Mouse (Mus musculus) intestine, embryonic 14.5 days (tissue): Measurements from ENCODE around the gene Nt5dc3. TPM values are rescaled to one million over a fixed set of nuclear protein-coding genes. Genes with fewer than 3 reads are reported as not detected.

Experiments used
- ATAC-seq: fragments of 200-750 bp; cut with Nextera tagmentation; replicated peaks from 2 replicates; pipeline ENCODE4 v1.8.0; 2017; ENCODE audit warnings: low read depth, moderate number of reproducible peaks, moderate TSS enrichment, moderate library complexity; ENCODE audit not compliant: low FRiP score, low TSS enrichment
- DNase-seq: peaks from one replicate; pipeline ENCODE4 v3.0.0-alpha.2; 2018; ENCODE audit warnings: low spot score
- H3K27ac ChIP-seq: fragments of 300-500 bp; sonication (generic); 2 replicates; pipeline ENCODE4 v1.5.1; 2014; ENCODE audit warnings: low read depth, mild to moderate bottlenecking, control low read depth
- H3K27me3 ChIP-seq: fragments of 300-500 bp; sonication (generic); replicated peaks from 2 replicates; pipeline ENCODE4 v1.6.1; 2014; ENCODE audit warnings: low read length, control low read depth; ENCODE audit not compliant: control insufficient read depth, insufficient read depth
- H3K36me3 ChIP-seq: fragments of 300-500 bp; sonication (generic); 2 replicates; pipeline ENCODE4 v1.6.1; 2014; ENCODE audit warnings: low read length, control low read depth; ENCODE audit not compliant: control insufficient read depth, insufficient read depth
- H3K4me1 ChIP-seq: fragments of 300-500 bp; sonication (generic); replicated peaks from 2 replicates; pipeline ENCODE4 v1.6.1; 2014; ENCODE audit warnings: low read length, control low read depth, mixed read lengths; ENCODE audit not compliant: control insufficient read depth, insufficient read depth
- H3K4me2 ChIP-seq: fragments of 300-500 bp; sonication (generic); 2 replicates; pipeline ENCODE4 v1.6.1; 2014; ENCODE audit warnings: low read length
- H3K4me3 ChIP-seq: fragments of 300-500 bp; sonication (generic); 2 replicates; pipeline ENCODE4 v1.5.1; 2014; ENCODE audit warnings: low read depth, low read length, control low read depth, mixed read lengths
- H3K9ac ChIP-seq: fragments of 300-500 bp; sonication (generic); 2 replicates; pipeline ENCODE4 v1.6.1; 2014; ENCODE audit warnings: mild to moderate bottlenecking, low read length
- H3K9me3 ChIP-seq: fragments of 300-500 bp; sonication (generic); 2 replicates; pipeline ENCODE4 v1.6.1; 2016; ENCODE audit warnings: low read length, control low read depth; ENCODE audit not compliant: control insufficient read depth
- WGBS: fragments of 180-500 bp; shearing (Covaris S2); extraction: QIAGEN DNeasy Blood & Tissue Kit; methylation state at CpG from one replicate; pipeline ENCODE4 v1.1.7; 2014; 5-methylcytosine and 5-hydroxymethylcytosine counted together
- polyA plus RNA-seq: library from polyadenylated mRNA; unstranded; fragments of >200 nt; fragmentation: Nextera tagmentation; extraction: Ambion mirVana; gene quantifications from 2 replicates; pipeline ENCODE4 v1.2.1, GENCODE M21; 2014

Nt5dc3 gene
- polyA plus RNA-seq, 1 experiment from 2014 or later, result 1.9 TPM

DNA sequence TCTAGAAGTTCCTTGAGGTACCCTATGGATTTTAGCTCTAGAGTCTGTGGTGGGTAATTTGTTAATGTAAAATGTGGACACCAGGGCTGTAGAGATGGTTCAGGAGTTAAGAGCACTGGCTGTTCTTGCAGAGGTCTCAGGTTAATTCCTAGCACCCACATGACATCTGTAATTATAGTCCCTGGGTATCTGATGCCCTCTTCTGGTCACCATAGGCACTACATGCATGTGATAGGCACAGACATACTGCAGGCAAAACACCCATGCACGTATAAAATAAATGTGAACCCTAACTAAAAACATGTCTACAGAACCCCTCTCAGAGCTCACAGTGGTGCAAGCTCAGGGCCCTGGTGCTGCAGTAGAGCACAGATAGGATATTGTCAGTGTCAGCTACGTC is 50.7 kb downstream of the Nt5dc3 start:
- Histone ChIP-seq H3K36me3 (0 out of 2 replicates have a peak, but pooled peaks cover 10% of the 10 kb centered on the region), H3K9me3 (no peaks in the 10 kb centered on the region), H3K4me1 (no peaks in the 10 kb centered on the region), H3K27me3 (no peaks in the 10 kb centered on the region), H3K9ac (no peak overlapping the region), H3K27ac (no peak overlapping the region), H3K4me3 (no peak overlapping the region), H3K4me2 (no peak overlapping the region)
- WGBS, result 81% methylated on average over 2 of the region's 2 CpGs
- DNase-seq (no peak), ATAC-seq (no peak)

DNA sequence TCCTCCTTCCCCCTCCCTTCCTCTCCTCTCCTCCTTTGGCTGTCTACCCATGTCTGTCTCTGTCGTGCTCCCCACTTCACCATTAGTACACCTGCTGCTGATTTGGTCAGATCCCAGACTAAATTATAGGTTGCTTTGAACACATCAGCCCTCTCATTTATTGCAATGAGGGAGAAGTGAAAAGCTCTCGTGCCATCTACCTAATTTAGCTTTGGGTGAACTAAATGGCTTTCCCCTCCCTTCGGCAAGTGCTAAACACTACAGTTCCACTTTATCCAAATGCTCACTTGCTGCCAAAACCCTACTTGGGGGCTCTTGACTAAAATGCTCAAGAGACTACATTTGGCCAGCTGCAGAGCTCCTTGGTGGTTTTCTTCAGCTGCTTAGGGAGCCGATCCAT is 58.0 kb downstream of the Nt5dc3 start:
- no peaks in the 10 kb centered on the region for H3K4me1 ChIP-seq
- H3K9ac ChIP-seq, result no peak overlapping the region
- DNase-seq (no peak), ATAC-seq (no peak)
- 79% methylated on average over 4 of the region's 4 CpGs for WGBS
- no peak overlapping the region for H3K4me2 ChIP-seq
- H3K36me3 ChIP-seq, result 0 out of 2 replicates have a peak, but pooled peaks cover 10% of the 10 kb centered on the region
- no peak overlapping the region for H3K4me3 ChIP-seq
- no peak overlapping the region for H3K27ac ChIP-seq
- H3K9me3 ChIP-seq, result no peaks in the 10 kb centered on the region
- H3K27me3 ChIP-seq, result no peaks in the 10 kb centered on the region

DNA sequence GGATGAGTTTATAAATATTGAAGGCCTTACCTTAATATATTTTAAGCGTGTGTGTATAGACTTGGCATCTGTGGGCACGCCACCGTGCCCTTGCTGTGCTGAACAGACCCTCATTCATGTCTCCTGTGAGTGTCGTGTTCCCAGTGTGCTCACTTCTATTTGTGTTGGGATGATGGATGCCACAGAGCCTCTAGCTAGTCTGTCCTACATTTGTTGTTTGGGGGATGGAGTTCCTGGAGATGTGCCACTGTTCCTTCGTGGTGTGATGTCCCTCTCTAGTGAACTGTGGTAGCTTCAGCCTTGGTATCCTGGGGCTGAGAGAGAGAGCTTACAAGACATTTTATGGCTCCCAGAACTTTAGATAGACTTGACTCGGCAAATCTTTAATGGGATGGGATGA is 60.0 kb downstream of the Nt5dc3 start:
- Histone ChIP-seq H3K27me3 (no peaks in the 10 kb centered on the region), H3K4me3 (no peak overlapping the region), H3K27ac (no peak overlapping the region), H3K4me1 (no peaks in the 10 kb centered on the region), H3K9me3 (no peaks in the 10 kb centered on the region), H3K36me3 (0 out of 2 replicates have a peak, but pooled peaks cover 7% of the 10 kb centered on the region), H3K4me2 (no peak overlapping the region), H3K9ac (no peak overlapping the region)
- DNase-seq, result no peak
- ATAC-seq, result no peak
- 78% methylated on average over 6 of the region's 6 CpGs for WGBS

DNA sequence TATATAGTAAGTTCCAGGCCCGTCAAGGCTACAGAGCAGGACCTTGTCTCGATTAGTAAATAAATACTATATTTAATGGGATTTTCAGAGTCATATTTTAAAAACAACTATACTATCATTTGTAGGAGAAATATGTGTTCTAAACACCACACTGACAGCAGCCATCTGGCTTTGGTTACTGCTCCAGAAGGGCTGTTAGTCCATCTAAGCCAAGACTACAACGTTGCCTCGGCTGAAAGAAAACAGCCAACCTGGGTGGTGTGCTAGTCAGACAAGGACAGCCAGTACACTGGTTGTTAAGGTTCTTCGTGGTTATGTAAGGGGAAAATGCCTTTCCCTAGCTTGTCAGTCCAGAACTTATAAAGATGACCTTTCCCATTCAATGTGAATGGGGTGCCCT is 63.9 kb downstream of the Nt5dc3 start:
- H3K27ac ChIP-seq, result no peak overlapping the region
- H3K9me3 ChIP-seq, result no peaks in the 10 kb centered on the region
- no peak for DNase-seq
- H3K9ac ChIP-seq, result no peak overlapping the region
- no peaks in the 10 kb centered on the region for H3K36me3 ChIP-seq
- H3K4me3 ChIP-seq, result no peak overlapping the region
- H3K27me3 ChIP-seq, result no peaks in the 10 kb centered on the region
- H3K4me2 ChIP-seq, result no peak overlapping the region
- no peaks in the 10 kb centered on the region for H3K4me1 ChIP-seq
- 56% methylated on average over 5 of the region's 5 CpGs for WGBS
- ATAC-seq, result no peak

DNA sequence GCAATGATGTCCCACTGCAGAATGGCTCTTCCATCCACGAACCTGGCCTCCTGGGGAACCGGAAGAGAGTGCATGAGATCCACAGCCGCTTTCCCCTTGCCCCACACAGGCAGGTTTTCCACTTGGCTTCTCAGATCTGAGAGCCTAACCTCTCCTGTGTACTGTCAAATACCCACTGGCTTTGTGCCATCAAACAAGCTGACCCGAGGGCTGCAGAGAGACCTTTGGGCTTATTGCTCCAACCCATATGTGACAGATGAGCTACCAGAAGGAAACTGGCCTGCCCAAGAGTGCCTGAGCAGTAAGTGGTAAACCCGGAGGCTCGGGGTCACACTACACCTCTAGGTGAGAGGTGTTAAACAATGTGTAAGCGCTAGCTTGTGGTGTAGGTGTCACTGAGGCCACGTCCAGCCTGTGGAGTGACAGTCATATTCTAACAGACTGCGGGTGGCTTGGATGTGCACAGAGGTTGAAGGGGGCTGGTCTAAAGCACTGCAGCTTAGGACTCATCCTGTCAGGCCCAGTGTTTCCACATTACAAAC is 68.2 kb downstream of the Nt5dc3 start:
- Histone ChIP-seq H3K27me3 (no peaks in the 10 kb centered on the region), H3K4me2 (no peak overlapping the region), H3K9ac (no peak overlapping the region), H3K36me3 (no peaks in the 10 kb centered on the region), H3K4me1 (no peaks in the 10 kb centered on the region), H3K4me3 (no peak overlapping the region), H3K9me3 (no peaks in the 10 kb centered on the region), H3K27ac (no peak overlapping the region)
- no peak for ATAC-seq
- 75% methylated on average over 9 of the region's 9 CpGs for WGBS
- no peak for DNase-seq

DNA sequence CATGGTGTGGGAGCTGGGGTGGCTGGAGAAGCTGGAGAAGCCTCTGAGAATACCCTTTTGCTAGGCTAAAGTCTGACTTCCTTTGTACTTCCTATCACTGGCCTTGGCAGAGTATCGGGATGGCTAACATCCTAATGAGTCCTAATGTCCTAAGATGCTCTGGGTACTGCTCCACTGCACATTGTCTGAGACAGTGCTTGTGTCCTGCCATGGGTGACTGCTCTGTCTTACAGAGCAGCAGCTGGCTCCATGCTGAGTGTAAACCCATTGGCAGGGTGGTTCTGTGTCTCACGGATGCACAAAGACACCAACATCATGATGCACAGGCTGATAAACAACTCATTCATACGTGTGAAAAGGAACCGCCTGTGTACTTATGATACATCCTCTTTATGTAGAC is 70.3 kb downstream of the Nt5dc3 start:
- Histone ChIP-seq H3K36me3 (no peaks in the 10 kb centered on the region), H3K4me1 (no peaks in the 10 kb centered on the region), H3K9ac (no peak overlapping the region), H3K27ac (no peak overlapping the region), H3K27me3 (no peaks in the 10 kb centered on the region), H3K9me3 (no peaks in the 10 kb centered on the region), H3K4me2 (no peak overlapping the region), H3K4me3 (no peak overlapping the region)
- ATAC-seq, result no peak
- 85% methylated on average over 4 of the region's 4 CpGs for WGBS
- no peak for DNase-seq

DNA sequence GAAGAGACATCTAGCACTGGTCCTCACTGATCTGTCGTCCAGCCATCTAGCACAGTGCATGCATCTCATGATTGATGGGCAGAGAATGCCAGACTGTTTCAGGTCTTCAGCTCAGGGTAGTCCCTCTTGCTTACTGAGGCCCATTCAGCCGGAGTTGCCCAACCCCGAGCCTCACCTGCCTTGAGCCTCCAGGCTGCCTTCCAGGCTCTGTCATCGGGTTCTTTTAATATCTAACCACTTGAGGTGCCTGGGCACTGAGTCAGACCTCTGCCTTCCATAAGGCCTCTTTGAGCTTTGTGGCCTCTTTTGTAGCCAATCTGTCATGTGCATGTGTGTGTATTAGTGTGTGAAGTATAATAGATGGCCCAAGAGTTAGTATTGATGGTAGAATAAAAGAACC is 70.7 kb downstream of the Nt5dc3 start:
- Histone ChIP-seq H3K27me3 (no peaks in the 10 kb centered on the region), H3K4me3 (no peak overlapping the region), H3K4me2 (no peak overlapping the region), H3K9ac (no peak overlapping the region), H3K4me1 (no peaks in the 10 kb centered on the region), H3K9me3 (no peaks in the 10 kb centered on the region), H3K27ac (no peak overlapping the region), H3K36me3 (no peaks in the 10 kb centered on the region)
- ATAC-seq (no peak), DNase-seq (no peak)
- 70% methylated on average over 4 of the region's 4 CpGs for WGBS

DNA sequence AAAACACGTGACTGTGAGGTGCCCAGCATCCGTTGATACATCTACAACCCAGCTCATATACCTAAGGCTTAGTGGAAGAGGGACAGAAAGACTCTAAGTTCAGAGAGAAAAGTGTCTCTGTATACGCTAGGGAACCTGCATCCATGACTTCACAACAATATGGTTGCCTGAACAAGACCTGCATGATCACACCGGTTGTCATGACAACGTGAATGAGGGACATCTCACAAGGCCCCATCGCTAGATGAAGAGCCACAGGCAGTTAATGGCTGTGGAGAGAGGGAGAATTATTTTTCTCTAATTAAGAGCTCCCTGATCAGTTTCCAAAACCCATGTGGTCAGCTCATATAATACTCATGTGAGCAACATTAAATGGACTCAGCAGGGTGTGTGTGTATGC is 73.4 kb downstream of the Nt5dc3 start:
- H3K4me1 ChIP-seq, result no peaks in the 10 kb centered on the region
- no peak overlapping the region for H3K4me2 ChIP-seq
- DNase-seq, result no peak
- H3K27ac ChIP-seq, result no peak overlapping the region
- WGBS, result 86% methylated on average over 6 of the region's 6 CpGs
- H3K27me3 ChIP-seq, result no peaks in the 10 kb centered on the region
- H3K9me3 ChIP-seq, result no peaks in the 10 kb centered on the region
- ATAC-seq, result no peak
- no peak overlapping the region for H3K4me3 ChIP-seq
- no peak overlapping the region for H3K9ac ChIP-seq
- H3K36me3 ChIP-seq, result no peaks in the 10 kb centered on the region

DNA sequence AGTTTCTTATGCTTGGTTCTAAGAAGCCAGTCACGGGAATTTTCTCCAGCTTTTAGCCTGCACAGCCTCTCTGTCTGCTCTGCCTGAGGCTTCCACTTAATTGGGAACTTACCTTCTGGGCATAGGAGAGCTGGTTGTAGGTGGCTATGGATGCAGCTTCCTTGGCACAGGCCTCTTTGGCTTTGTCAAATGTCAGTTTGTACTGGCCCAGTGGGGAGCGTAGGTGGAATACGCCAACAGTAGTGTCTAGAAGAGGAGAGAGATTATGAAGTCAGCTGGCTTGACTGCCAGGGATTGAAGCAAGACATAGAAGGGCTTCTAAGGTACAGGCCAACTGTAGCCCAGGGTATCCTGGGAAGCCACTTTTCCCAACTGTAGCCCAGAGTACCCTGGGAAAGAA is 74.6 kb downstream of the Nt5dc3 start:
- no peak overlapping the region for H3K4me2 ChIP-seq
- no peak for DNase-seq
- no peak overlapping the region for H3K27ac ChIP-seq
- no peak for ATAC-seq
- WGBS, result 91% methylated on average over 3 of the region's 3 CpGs
- no peaks in the 10 kb centered on the region for H3K4me1 ChIP-seq
- no peak overlapping the region for H3K9ac ChIP-seq
- H3K27me3 ChIP-seq, result no peaks in the 10 kb centered on the region
- H3K4me3 ChIP-seq, result no peak overlapping the region
- H3K36me3 ChIP-seq, result no peaks in the 10 kb centered on the region
- H3K9me3 ChIP-seq, result no peaks in the 10 kb centered on the region
